Mouse (Mus musculus) neural tube, embryonic 14.5 days (tissue): Measurements from ENCODE around the gene Stox2. TPM values are rescaled to one million over a fixed set of nuclear protein-coding genes. Genes with fewer than 3 reads are reported as not detected.

Experiments used
- ATAC-seq: fragments of 200-750 bp; cut with Nextera tagmentation; 2 replicates; pipeline ENCODE4 v1.8.0; 2017; ENCODE audit warnings: low read depth, mild to moderate bottlenecking, moderate TSS enrichment, moderate library complexity
- H3K27ac ChIP-seq: fragments of 300-500 bp; sonication (generic); 2 replicates; pipeline ENCODE4 v1.5.1; 2014; ENCODE audit warnings: low read depth, mild to moderate bottlenecking, control low read depth, low read length, moderate library complexity, mixed read lengths
- H3K27me3 ChIP-seq: fragments of 300-500 bp; sonication (generic); 2 replicates; pipeline ENCODE4 v1.6.1; 2014; ENCODE audit warnings: low read length; ENCODE audit not compliant: control insufficient read depth, insufficient read depth
- H3K36me3 ChIP-seq: fragments of 300-500 bp; sonication (generic); 2 replicates; pipeline ENCODE4 v1.6.1; 2014; ENCODE audit warnings: low read length, mixed read lengths; ENCODE audit not compliant: control insufficient read depth, insufficient read depth
- H3K4me1 ChIP-seq: fragments of 300-500 bp; sonication (generic); 2 replicates; pipeline ENCODE4 v1.6.1; 2014; ENCODE audit warnings: low read length; ENCODE audit not compliant: control insufficient read depth, insufficient read depth
- H3K4me2 ChIP-seq: fragments of 300-500 bp; sonication (generic); 2 replicates; pipeline ENCODE4 v1.6.1; 2014; ENCODE audit warnings: mild to moderate bottlenecking, low read depth, low read length, control low read depth
- H3K4me3 ChIP-seq: fragments of 300-500 bp; sonication (generic); 2 replicates; pipeline ENCODE4 v1.5.1; 2014; ENCODE audit warnings: low read depth, low read length, control low read depth, mixed read lengths
- H3K9ac ChIP-seq: fragments of 300-500 bp; sonication (generic); replicated peaks from 2 replicates; pipeline ENCODE4 v1.6.1; 2014; ENCODE audit warnings: low read depth, mild to moderate bottlenecking, control low read depth, low read length, mixed read lengths
- H3K9me3 ChIP-seq: fragments of 300-500 bp; sonication (generic); 2 replicates; pipeline ENCODE4 v1.6.1; 2016; ENCODE audit warnings: low read length; ENCODE audit not compliant: control insufficient read depth
- WGBS: fragments of 180-500 bp; shearing (Covaris S2); extraction: QIAGEN DNeasy Blood & Tissue Kit; methylation state at CpG from one replicate; pipeline ENCODE4 v1.1.7; 2014; 5-methylcytosine and 5-hydroxymethylcytosine counted together
- polyA plus RNA-seq: library from polyadenylated mRNA; unstranded; fragments of >200 nt; fragmentation: Nextera tagmentation; extraction: Ambion mirVana; gene quantifications from 2 replicates; pipeline ENCODE4 v1.2.1, GENCODE M21; 2014

The Stox2 gene
- polyA plus RNA-seq, 1 experiment from 2014 or later, result 49.7 TPM

DNA sequence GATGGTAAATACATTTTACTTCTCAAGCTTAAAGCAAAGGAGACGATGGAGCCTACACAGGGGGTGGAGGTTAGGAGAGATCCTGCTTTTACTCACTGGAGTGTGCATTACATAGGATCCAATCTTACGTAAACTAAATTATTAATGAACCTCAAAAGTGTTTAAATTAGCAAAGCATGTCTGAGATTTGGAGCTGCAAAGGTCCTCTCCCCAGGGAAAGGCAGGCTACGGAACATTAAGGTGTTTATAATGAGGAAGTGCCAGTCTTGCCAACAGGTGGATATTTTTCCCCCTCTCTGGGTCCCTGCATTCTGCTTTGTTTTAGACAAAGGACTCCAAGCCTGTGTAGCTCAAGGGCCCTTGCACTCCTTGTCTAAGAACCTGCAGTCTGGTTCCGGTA is 205.3 kb downstream of the Stox2 start:
- no peak for ATAC-seq
- H3K27me3 ChIP-seq, result no peaks in the 10 kb centered on the region
- peak overlapping the region; percentile 60; the same call in 1 of the 2 replicates for H3K4me2 ChIP-seq
- 38% methylated on average over 4 of the region's 4 CpGs for WGBS
- no peaks in the 10 kb centered on the region for H3K36me3 ChIP-seq
- no peaks in the 10 kb centered on the region for H3K9me3 ChIP-seq
- H3K9ac ChIP-seq, result no peak overlapping the region
- H3K4me1 ChIP-seq, result peaks cover 50% of the 10 kb centered on the region
- H3K27ac ChIP-seq, result no peak overlapping the region
- no peak overlapping the region for H3K4me3 ChIP-seq

DNA sequence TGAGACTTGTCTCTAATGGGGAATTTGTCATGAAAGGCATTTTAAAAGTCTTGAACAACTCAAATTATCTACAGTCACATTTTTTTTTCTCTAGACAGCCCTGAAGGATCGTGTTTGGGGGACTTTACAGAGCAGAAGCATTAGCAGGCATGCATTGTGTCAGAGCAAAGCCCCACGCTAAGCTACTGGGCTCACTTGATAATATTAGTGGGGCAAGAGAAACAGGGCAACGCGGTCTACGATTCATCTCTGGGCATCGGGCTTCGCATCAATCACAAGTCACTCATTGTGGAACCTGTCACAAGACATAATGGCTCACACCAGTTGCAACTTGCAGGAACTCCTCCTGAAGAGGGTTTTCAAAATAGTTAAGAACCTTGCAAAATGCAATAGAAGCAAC is 205.9 kb downstream of the Stox2 start:
- Histone ChIP-seq H3K9me3 (no peaks in the 10 kb centered on the region), H3K27me3 (no peaks in the 10 kb centered on the region), H3K36me3 (no peaks in the 10 kb centered on the region), H3K4me2 (no peak overlapping the region), H3K4me1 (peaks cover 48% of the 10 kb centered on the region), H3K4me3 (no peak overlapping the region), H3K27ac (no peak overlapping the region), H3K9ac (no peak overlapping the region)
- no peak for ATAC-seq
- 22% methylated on average over 7 of the region's 7 CpGs for WGBS

DNA sequence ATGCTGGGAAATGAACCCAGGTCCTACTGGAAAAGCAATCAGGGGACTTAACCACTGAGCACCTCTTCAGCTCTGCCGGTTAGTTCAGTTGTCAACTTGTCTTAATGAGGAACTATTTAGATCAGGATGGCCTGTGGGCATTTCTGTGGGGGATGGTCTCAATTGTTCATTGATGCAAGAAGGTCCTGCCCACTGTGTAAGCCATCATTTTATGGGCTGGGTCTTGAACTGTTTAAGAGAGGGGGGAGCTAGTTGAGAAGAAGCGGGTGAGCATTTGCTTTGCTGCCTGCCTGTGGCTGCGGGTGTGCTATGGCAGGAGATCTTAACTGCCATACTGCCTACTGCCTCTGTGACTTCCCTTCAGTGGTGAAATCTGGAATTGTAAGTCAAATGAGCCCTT is 214.1 kb downstream of the Stox2 start:
- 0 out of 2 replicates have a peak, but pooled peaks cover 4% of the 10 kb centered on the region for H3K4me1 ChIP-seq
- H3K27me3 ChIP-seq, result no peaks in the 10 kb centered on the region
- no peaks in the 10 kb centered on the region for H3K9me3 ChIP-seq
- no peak overlapping the region for H3K4me3 ChIP-seq
- H3K27ac ChIP-seq, result no peak overlapping the region
- no peak overlapping the region for H3K9ac ChIP-seq
- WGBS, result 34% methylated on average over 3 of the region's 3 CpGs
- H3K36me3 ChIP-seq, result no peaks in the 10 kb centered on the region
- no peak for ATAC-seq
- no peak overlapping the region for H3K4me2 ChIP-seq

DNA sequence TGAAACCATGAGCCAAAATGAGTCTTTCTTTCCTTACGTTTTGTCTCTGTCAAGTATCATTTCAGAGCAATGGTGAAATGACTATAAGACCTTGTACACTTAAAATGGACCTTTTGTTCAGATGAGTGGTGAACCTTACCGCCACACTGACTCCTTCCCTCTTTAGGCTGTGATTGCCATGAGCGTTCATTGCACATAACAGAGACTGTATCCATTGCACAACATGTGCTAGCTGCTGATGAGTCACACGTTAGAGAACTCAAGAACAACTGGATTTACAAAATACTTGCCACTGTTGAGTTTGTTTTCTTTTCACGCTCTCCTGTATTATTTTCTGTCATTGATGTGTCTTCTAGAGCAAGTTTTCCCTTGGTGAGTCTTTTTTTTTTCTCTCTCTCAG is 216.1 kb downstream of the Stox2 start:
- no peaks in the 10 kb centered on the region for H3K36me3 ChIP-seq
- H3K4me1 ChIP-seq, result 0 out of 2 replicates have a peak, but pooled peaks cover 4% of the 10 kb centered on the region
- no peak overlapping the region for H3K4me2 ChIP-seq
- no peaks in the 10 kb centered on the region for H3K9me3 ChIP-seq
- no peak overlapping the region for H3K9ac ChIP-seq
- WGBS, result 90% methylated on average over 5 of the region's 5 CpGs
- no peaks in the 10 kb centered on the region for H3K27me3 ChIP-seq
- no peak for ATAC-seq
- H3K4me3 ChIP-seq, result no peak overlapping the region
- H3K27ac ChIP-seq, result no peak overlapping the region

DNA sequence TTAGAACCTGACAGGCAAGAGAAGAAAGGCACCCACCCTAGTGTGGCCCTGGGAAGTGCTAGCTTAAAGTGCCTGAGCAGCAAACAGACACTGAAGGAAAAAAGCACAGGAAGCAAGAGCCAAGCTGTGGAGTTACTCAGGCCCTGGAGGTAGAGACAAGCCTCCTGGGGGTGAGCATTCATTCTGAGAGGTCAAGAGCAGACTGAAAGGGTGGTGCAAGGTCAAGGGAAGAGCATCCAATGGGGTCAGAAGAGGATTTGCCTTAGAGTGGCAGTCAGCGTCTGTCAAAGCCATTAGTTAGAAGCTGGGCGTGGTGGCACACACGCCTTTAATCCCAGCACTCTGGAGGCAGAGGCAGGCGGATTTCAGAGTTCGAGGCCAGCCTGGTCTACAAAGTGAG is 224.3 kb downstream of the Stox2 start:
- WGBS, result 74% methylated on average over 5 of the region's 5 CpGs
- H3K36me3 ChIP-seq, result no peaks in the 10 kb centered on the region

DNA sequence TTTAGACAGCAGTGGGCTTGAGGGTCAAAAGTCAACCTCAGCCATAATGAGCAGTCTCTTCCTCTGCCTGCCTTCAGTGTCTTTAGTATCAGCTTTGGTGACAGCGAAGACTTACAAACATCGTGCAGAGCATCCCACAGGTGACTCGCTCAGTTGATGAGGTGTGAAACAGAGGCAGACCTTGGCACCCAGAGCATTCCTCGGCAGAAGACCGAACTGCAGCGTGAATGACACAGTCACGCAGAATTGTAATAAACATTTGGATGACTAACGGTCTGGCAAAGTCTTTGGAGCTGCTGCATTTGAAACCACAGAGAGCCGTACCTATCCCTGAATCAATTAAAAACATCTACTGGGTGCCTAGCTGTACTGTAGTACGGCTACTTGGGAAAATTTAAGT is 225.0 kb downstream of the Stox2 start:
- 56% methylated on average over 10 of the region's 10 CpGs for WGBS
- Histone ChIP-seq H3K27me3 (no peaks in the 10 kb centered on the region), H3K4me1 (peaks cover 25% of the 10 kb centered on the region), H3K36me3 (no peaks in the 10 kb centered on the region), H3K27ac (no peak overlapping the region), H3K9ac (no peak overlapping the region), H3K4me3 (no peak overlapping the region), H3K4me2 (no peak overlapping the region), H3K9me3 (no peaks in the 10 kb centered on the region)
- no peak for ATAC-seq

More for the DNA sequence above, 224.3 kb downstream of the Stox2 start:
- Histone ChIP-seq H3K27me3 (no peaks in the 10 kb centered on the region), H3K27ac (no peak overlapping the region), H3K4me1 (peaks cover 25% of the 10 kb centered on the region), H3K9ac (no peak overlapping the region), H3K4me2 (no peak overlapping the region), H3K4me3 (no peak overlapping the region), H3K9me3 (no peaks in the 10 kb centered on the region)
- ATAC-seq, result no peak

DNA sequence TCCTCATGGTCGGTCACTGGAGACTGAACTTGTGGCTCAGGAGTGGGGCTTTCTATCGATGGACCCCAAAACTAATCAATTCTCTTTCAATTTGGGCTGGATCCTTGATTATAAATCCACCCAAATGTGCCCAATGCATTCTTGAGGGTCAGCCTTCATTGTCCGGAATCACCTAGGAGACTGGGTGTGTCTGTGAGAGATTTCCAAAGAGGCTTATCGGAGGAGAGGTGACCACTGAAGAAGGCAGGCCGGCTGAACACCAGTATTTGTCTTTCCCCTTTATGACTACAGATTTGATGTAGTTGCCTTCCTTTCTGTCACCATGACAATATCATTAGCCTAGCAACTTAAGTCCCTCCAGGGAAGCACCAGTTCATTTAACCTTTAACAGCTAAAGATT is 225.8 kb downstream of the Stox2 start:
- Histone ChIP-seq H3K9ac (no peak overlapping the region), H3K4me3 (no peak overlapping the region), H3K4me1 (peaks cover 25% of the 10 kb centered on the region), H3K27ac (no peak overlapping the region), H3K36me3 (no peaks in the 10 kb centered on the region), H3K27me3 (no peaks in the 10 kb centered on the region), H3K4me2 (no peak overlapping the region), H3K9me3 (no peaks in the 10 kb centered on the region)
- WGBS, result 40% methylated on average over 5 of the region's 5 CpGs
- no peak for ATAC-seq

DNA sequence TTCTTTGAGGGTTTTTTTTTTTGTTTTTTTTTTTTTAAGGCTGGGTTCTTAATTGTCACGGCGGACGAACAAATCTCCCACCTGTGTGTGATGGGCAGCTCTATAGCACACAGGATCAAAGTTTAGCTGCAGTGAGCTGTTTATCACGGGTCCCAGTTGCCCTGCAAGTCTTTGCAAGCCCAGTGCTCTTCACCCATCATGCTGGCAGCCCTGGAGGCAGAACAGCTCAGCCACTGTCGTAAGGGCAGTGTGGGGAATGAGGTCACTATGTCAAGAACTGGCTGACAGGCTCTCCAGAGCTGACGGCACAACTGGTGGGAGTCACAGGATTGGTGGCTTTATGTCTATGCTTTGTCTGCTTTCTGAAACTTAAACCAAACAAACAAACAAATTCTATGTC is 227.6 kb downstream of the Stox2 start:
- peak overlapping the region; percentile 85 for H3K27ac ChIP-seq
- H3K9ac ChIP-seq, result peak overlapping the region; percentile 42
- peaks cover 28% of the 10 kb centered on the region for H3K4me1 ChIP-seq
- no peak overlapping the region for H3K4me3 ChIP-seq
- no peaks in the 10 kb centered on the region for H3K36me3 ChIP-seq
- H3K4me2 ChIP-seq, result peak overlapping the region; percentile 24; the same call in 1 of the 2 replicates
- H3K9me3 ChIP-seq, result no peaks in the 10 kb centered on the region
- H3K27me3 ChIP-seq, result no peaks in the 10 kb centered on the region
- peak; percentile 32; the same call in 1 of the 2 replicates for ATAC-seq
- WGBS, result 29% methylated on average over 6 of the region's 6 CpGs

DNA sequence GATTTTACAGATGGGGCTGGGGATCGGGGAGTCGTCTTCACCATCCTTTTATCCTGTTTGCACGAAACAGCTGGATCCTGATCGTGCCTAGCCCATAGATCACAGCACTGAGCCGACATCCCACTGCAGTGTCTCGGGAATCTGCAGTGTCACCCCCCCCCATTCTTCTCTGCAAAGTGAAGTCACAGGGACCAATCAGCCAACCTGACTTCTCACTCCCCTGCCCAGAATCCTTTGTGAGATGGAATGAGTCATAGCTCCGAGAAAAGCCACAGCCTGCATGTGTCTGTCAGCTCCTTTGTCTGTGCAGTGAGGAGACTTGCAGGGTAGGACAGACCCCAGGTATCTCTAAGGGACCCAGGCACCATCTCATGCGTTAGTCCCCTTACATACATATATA is 228.1 kb downstream of the Stox2 start:
- 9% methylated on average over 8 of the region's 8 CpGs for WGBS
- no peaks in the 10 kb centered on the region for H3K9me3 ChIP-seq
- H3K27me3 ChIP-seq, result no peaks in the 10 kb centered on the region
- H3K4me2 ChIP-seq, result no peak overlapping the region
- peak overlapping the region; percentile 42 for H3K9ac ChIP-seq
- H3K4me3 ChIP-seq, result no peak overlapping the region
- peak; percentile 83 for ATAC-seq
- H3K27ac ChIP-seq, result peak overlapping the region; percentile 85
- peaks cover 28% of the 10 kb centered on the region for H3K4me1 ChIP-seq
- H3K36me3 ChIP-seq, result no peaks in the 10 kb centered on the region
